Mouse (Mus musculus): ENCODE data around the gene Phf12. TPM values are rescaled to one million over a fixed set of nuclear protein-coding genes. Genes with fewer than 3 reads are reported as not detected.

The Phf12 gene
- polyA plus RNA-seq, 1 experiment = 47.4 TPM

DNA sequence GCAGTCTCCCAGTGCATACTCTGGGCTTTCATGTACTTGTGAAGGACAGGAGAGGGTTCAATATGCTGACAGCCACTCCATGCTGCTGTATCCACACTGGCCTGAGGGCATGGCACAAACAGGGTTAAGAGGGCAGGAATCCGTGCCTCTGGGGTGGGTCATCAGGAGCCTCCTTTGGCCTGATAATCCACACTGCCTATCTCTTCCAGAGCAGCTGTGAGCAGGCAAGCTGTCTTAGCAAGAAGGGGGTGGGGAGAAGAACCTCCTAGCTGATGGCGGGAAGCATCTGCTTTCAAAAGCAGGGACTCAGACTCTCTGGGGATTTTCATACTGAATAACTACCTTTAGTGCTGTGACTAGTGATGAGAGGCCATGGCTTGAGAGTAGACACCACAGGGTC, 83.4 kb downstream of the Phf12 start:
- H3K27ac ChIP-seq (ENCODE audit: insufficient read depth, low read length) = no peak overlapping the region
- TF ChIP-seq POLR2A (IDR thresholded peaks at IDR 0.05; ENCODE audit: low read depth, low read length) = no peak
- TF ChIP-seq CTCF (IDR thresholded peaks at IDR 0.05; ENCODE audit: borderline replicate concordance, insufficient read depth, low read length) = no peak
- H3K4me1 ChIP-seq (ENCODE audit: control insufficient read depth, insufficient read depth, low read length) = no peaks in the 10 kb centered on the region
- no peak overlapping the region for H3K4me3 ChIP-seq (ENCODE audit: insufficient read depth, low read length)

DNA sequence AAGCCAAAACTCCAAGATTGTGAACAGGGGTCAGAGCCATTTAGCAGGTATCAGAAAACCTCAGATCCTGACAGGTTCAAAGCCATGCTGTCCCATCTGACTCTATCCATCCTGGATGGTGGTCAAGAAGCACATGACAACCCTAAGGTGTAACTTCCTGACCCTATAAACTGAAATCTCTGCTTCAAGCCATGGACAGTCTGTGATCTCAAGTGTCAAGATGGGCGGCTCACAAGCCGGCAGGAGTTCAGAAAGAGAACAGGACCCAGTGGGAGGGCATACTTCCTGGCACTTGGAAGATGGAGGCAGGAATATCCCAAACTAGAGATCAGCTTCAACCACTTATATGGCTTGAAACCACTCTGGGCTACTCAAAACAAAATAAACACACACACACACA, 84.1 kb downstream of the Phf12 start:
- TF ChIP-seq POLR2A (IDR thresholded peaks at IDR 0.05; ENCODE audit: low read depth, low read length) (no peak), CTCF (IDR thresholded peaks at IDR 0.05; ENCODE audit: borderline replicate concordance, insufficient read depth, low read length) (no peak)
- no peak overlapping the region for H3K4me3 ChIP-seq (ENCODE audit: insufficient read depth, low read length)
- H3K4me1 ChIP-seq (ENCODE audit: control insufficient read depth, insufficient read depth, low read length) = no peaks in the 10 kb centered on the region
- H3K27ac ChIP-seq (ENCODE audit: insufficient read depth, low read length) = no peak overlapping the region

DNA sequence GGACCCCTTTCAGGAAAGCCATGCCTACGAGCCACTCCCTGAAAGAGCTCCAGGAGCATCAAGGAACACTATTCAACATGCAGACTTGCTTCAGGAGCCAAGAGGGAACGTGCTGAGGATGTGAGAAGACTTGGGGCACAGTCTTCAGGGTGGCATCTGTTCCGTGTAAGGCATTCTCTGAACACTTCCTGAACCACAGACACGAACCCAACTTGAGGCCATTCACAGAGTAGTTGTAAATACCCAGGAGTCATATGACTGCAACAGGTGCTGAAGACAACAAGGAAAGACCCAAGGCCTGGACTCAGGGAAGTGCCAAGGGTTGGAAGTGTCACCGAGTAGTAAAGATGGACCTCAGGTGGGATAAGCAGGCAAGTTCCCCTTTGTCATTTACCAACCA, 85.0 kb downstream of the Phf12 start:
- H3K27ac ChIP-seq (ENCODE audit: insufficient read depth, low read length) = no peak overlapping the region
- H3K4me1 ChIP-seq (ENCODE audit: control insufficient read depth, insufficient read depth, low read length) = no peaks in the 10 kb centered on the region
- no peak for TF ChIP-seq CTCF (IDR thresholded peaks at IDR 0.05; ENCODE audit: borderline replicate concordance, insufficient read depth, low read length)
- no peak for TF ChIP-seq POLR2A (IDR thresholded peaks at IDR 0.05; ENCODE audit: low read depth, low read length)
- H3K4me3 ChIP-seq (ENCODE audit: insufficient read depth, low read length) = no peak overlapping the region

DNA sequence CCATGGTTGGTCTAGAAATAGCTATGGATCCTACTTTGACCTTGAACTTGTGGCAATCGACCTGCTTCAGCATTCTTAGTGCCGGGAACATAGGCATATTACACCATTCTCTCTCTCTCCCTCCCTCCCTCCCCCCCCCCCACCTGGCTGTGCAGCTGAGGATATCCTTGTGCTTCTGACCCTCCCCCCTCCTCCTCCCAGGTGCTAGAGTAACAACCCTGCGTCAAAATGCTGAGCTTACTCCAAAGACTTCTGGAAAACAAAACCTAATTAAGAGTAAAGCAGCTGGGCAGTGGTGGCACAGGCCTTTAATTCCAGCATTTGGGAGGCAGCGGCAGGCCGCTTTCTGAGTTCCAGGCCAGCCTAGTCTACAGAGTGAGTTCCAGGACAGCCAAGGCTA, 86.6 kb downstream of the Phf12 start:
- Histone ChIP-seq H3K4me1 (ENCODE audit: control insufficient read depth, insufficient read depth, low read length) (no peaks in the 10 kb centered on the region), H3K27ac (ENCODE audit: insufficient read depth, low read length) (no peak overlapping the region)

DNA sequence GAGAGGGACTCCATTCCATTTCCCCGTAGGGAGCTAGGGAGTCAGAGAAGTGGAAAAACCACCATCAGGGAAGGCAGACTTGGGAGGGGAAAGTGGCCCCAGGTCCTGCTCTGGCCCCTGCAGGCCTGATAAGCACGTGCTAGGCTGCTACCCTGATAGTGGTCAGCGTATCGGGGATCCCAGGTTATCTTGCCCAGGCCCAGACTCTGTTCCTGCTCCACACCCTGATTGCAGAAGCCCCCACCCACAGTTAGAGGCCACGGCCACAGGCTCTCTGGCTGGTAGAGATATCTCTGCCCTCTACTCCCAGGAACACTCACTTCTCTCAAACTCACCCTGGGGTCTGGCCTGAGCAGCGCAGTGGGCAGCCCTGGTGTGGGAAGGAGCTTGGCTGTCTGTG, 87.1 kb downstream of the Phf12 start:
- Histone ChIP-seq H3K4me3 (ENCODE audit: insufficient read depth, low read length) (no peak overlapping the region), H3K27ac (ENCODE audit: insufficient read depth, low read length) (no peak overlapping the region), H3K4me1 (ENCODE audit: control insufficient read depth, insufficient read depth, low read length) (no peaks in the 10 kb centered on the region)
- no peak for TF ChIP-seq POLR2A (IDR thresholded peaks at IDR 0.05; ENCODE audit: low read depth, low read length)
- TF ChIP-seq CTCF (IDR thresholded peaks at IDR 0.05; ENCODE audit: borderline replicate concordance, insufficient read depth, low read length) = no peak

More for the DNA sequence above, 86.6 kb downstream of the Phf12 start:
- TF ChIP-seq POLR2A (IDR thresholded peaks at IDR 0.05; ENCODE audit: low read depth, low read length) (no peak), CTCF (IDR thresholded peaks at IDR 0.05; ENCODE audit: borderline replicate concordance, insufficient read depth, low read length) (no peak)
- H3K4me3 ChIP-seq (ENCODE audit: insufficient read depth, low read length) = no peak overlapping the region

DNA sequence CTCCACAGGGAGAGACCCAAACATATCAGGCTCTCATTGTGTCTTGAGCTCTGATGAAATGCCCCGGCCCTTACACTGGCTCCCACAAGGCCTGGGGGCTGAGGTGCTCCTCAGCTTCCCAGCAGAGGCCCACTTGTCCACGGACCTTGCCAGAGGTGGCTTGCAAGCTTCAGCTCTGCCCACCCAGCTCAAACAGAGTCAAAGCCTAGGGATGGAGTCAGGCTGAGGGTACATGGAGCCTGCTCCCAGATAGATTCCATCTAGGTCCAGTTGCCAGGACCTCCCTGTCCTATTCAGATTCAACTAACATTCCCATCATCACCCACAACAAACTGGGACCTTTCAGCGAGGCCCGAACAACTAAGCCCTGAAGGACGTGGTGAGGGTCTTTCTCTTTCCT, 89.4 kb downstream of the Phf12 start:
- Histone ChIP-seq H3K4me1 (ENCODE audit: control insufficient read depth, insufficient read depth, low read length) (no peaks in the 10 kb centered on the region), H3K4me3 (ENCODE audit: insufficient read depth, low read length) (no peak overlapping the region), H3K27ac (ENCODE audit: insufficient read depth, low read length) (no peak overlapping the region)
- TF ChIP-seq CTCF (IDR thresholded peaks at IDR 0.05; ENCODE audit: borderline replicate concordance, insufficient read depth, low read length) = no peak
- TF ChIP-seq POLR2A (IDR thresholded peaks at IDR 0.05; ENCODE audit: low read depth, low read length) = no peak

DNA sequence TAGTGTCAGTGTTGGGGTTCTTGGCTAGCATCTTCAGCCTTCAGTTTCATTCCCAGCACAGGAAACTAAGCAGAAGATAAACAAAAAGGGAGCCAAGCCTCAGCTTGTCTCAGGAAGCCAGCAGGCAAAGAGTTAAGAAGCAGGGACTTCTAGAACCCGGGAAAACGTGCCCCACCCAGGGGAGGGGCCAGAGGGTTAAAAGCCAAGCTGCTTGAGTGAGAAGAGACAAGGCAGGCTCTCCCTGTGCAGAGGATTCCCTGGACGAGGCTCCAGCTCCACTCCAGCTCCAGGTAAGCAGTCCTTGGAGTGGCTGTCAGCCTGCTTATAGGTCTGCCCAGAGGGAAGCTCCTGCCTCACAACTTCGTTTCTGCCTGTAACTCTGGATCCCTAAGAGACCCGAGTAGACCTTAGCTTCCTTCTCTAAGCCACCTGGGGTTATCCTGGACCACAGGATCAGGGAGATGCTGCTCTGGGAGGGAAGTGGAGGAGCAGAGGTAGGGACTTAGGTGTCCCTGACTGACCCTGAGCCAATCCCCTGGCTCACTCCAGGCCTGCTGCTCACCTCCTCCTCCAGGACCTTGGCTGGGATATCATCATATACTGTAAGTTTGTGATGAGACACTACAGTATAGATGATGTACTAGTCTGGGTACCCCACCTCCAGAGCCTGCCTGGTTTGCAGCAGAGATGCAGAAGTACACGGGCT, 90.0 kb downstream of the Phf12 start:
- no peak overlapping the region for H3K4me3 ChIP-seq (ENCODE audit: insufficient read depth, low read length)
- H3K4me1 ChIP-seq (ENCODE audit: control insufficient read depth, insufficient read depth, low read length) = no peaks in the 10 kb centered on the region
- H3K27ac ChIP-seq (ENCODE audit: insufficient read depth, low read length) = no peak overlapping the region
- TF ChIP-seq POLR2A (IDR thresholded peaks at IDR 0.05; ENCODE audit: low read depth, low read length) (no peak), CTCF (IDR thresholded peaks at IDR 0.05; ENCODE audit: borderline replicate concordance, insufficient read depth, low read length) (no peak)

DNA sequence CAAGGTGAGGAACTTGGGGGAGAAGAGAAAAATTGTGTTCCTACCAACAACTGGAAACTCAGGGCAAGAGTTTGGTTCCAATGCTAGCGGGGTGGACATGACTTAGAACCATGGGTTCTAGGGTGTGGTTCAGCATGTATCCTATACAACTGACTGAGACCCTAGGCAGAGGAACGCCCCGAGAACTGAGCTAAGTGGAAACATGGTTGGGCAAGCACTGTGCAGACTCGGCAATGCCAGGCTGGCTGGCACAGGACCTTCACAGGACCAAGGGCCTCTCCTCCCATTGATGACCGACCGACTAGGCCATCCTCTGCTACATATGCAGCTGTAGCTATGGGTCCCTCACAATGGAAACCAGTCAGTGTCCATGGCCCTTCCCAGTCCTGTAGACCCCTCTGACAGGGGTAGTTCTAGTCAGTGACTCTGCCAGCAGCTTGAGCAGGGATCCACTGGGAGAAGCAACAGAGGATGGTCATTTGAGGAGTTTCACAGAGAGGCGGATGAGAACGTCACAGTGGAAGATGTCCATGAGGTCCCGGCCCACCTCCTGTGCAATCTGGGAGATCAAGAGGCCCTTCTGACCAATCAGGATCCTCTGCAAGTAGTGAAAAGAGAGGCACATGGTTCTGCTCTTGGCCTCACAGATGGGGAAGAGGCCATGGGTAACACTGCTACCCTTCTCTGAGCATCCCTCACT, 91.2 kb downstream of the Phf12 start:
- H3K4me1 ChIP-seq (ENCODE audit: control insufficient read depth, insufficient read depth, low read length) = no peaks in the 10 kb centered on the region
- no peak overlapping the region for H3K27ac ChIP-seq (ENCODE audit: insufficient read depth, low read length)
- no peak overlapping the region for H3K4me3 ChIP-seq (ENCODE audit: insufficient read depth, low read length)
- TF ChIP-seq CTCF (IDR thresholded peaks at IDR 0.05; ENCODE audit: borderline replicate concordance, insufficient read depth, low read length) = no peak
- TF ChIP-seq POLR2A (IDR thresholded peaks at IDR 0.05; ENCODE audit: low read depth, low read length) = no peak

DNA sequence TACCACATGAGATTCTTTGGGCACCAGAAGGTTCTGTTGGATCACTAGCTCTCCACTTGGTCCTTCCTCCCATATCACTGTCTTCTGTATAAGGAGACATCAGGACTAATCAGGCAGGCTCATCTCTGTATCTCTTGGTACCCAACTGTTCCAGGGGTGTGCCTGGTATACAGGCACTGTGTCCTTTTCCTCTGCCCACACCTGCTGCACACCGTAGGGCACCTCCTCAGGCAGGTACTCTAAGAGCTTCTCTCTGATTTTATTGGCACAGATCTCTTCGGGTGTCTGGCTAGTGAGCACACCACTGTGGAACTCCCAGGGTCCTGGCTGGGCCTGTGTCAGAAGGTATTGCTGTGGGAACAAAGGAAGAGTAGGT, 91.7 kb downstream of the Phf12 start:
- TF ChIP-seq CTCF (IDR thresholded peaks at IDR 0.05; ENCODE audit: borderline replicate concordance, insufficient read depth, low read length) (no peak), POLR2A (IDR thresholded peaks at IDR 0.05; ENCODE audit: low read depth, low read length) (no peak)
- H3K4me1 ChIP-seq (ENCODE audit: control insufficient read depth, insufficient read depth, low read length) = peaks cover 4% of the 10 kb centered on the region; the same call in 1 of the 2 replicates
- H3K27ac ChIP-seq (ENCODE audit: insufficient read depth, low read length) = no peak overlapping the region

DNA sequence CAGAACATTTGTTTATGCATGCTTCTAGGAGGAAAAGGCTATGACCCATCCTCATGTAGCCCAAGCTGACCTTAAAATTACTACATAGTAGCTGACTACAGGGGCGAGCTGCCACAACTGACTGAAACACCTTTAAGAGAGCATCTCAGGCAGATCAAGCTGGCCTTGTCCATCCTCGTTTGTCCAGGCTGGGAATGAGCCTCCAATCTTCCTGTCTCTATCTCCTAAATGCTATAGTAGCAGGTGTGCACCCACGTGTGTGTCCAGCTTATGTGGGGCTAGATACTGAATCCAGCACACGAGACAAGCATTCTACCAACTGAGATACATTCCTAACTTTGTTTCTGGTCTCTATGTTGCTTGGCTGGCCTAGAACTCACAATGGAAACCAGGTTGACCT, 92.1 kb downstream of the Phf12 start:
- Histone ChIP-seq H3K4me3 (ENCODE audit: insufficient read depth, low read length) (no peak overlapping the region), H3K4me1 (ENCODE audit: control insufficient read depth, insufficient read depth, low read length) (peaks cover 4% of the 10 kb centered on the region; the same call in 1 of the 2 replicates), H3K27ac (ENCODE audit: insufficient read depth, low read length) (no peak overlapping the region)
- TF ChIP-seq POLR2A (IDR thresholded peaks at IDR 0.05; ENCODE audit: low read depth, low read length) (no peak), CTCF (IDR thresholded peaks at IDR 0.05; ENCODE audit: borderline replicate concordance, insufficient read depth, low read length) (no peak)

More for the DNA sequence above, 91.7 kb downstream of the Phf12 start:
- H3K4me3 ChIP-seq (ENCODE audit: insufficient read depth, low read length) = no peak overlapping the region

Other genes starting within 250 kb of the Phf12 start
- gene Myo18a, start 219.5 kb upstream of the Phf12 start, polyA plus RNA-seq (2011; ENCODE audit: insufficient read length, low read depth, missing spikeins) = 16.2 and 20.1 TPM in 2 replicates
- not detected in 2 replicates for gene Gm10277, start 195.0 kb upstream of the Phf12 start, polyA plus RNA-seq (2011; ENCODE audit: insufficient read length, low read depth, missing spikeins)
- not detected in 2 replicates for gene Pipox, start 88.7 kb upstream of the Phf12 start, polyA plus RNA-seq (2011; ENCODE audit: insufficient read length, low read depth, missing spikeins)
- gene Sez6, start 52.0 kb upstream of the Phf12 start, polyA plus RNA-seq (2011; ENCODE audit: insufficient read length, low read depth, missing spikeins) = not detected in 2 replicates
- gene Dhrs13, start 49.5 kb downstream of the Phf12 start, polyA plus RNA-seq (2011; ENCODE audit: insufficient read length, low read depth, missing spikeins) = 5.7 and 8.3 TPM in 2 replicates
- 70.0 and 71.3 TPM in 2 replicates for gene Flot2, start 55.2 kb downstream of the Phf12 start, polyA plus RNA-seq (2011; ENCODE audit: insufficient read length, low read depth, missing spikeins)
- gene Eral1, start 97.6 kb downstream of the Phf12 start, polyA plus RNA-seq (2011; ENCODE audit: insufficient read length, low read depth, missing spikeins) = 17.0 and 18.5 TPM in 2 replicates
- gene Fam222b, start 111.9 kb downstream of the Phf12 start, polyA plus RNA-seq (2011; ENCODE audit: insufficient read length, low read depth, missing spikeins) = 10.2 and 15.5 TPM in 2 replicates
- gene Traf4, start 182.8 kb downstream of the Phf12 start, polyA plus RNA-seq (2011; ENCODE audit: insufficient read length, low read depth, missing spikeins) = 40.5 and 45.1 TPM in 2 replicates
- gene Nek8, start 193.9 kb downstream of the Phf12 start, polyA plus RNA-seq (2011; ENCODE audit: insufficient read length, low read depth, missing spikeins) = 12.0 and 17.9 TPM in 2 replicates
- 13.6 and 15.3 TPM in 2 replicates for gene Tlcd1, start 194.0 kb downstream of the Phf12 start, polyA plus RNA-seq (2011; ENCODE audit: insufficient read length, low read depth, missing spikeins)
- gene Rpl23a, start 200.8 kb downstream of the Phf12 start, polyA plus RNA-seq (2011; ENCODE audit: insufficient read length, low read depth, missing spikeins) = 2,180 and 2,276 TPM in 2 replicates
- gene Rab34, start 205.7 kb downstream of the Phf12 start, polyA plus RNA-seq (2011; ENCODE audit: insufficient read length, low read depth, missing spikeins) = 112 and 127 TPM in 2 replicates
- gene Proca1, start 210.6 kb downstream of the Phf12 start, polyA plus RNA-seq (2011; ENCODE audit: insufficient read length, low read depth, missing spikeins) = 0.92 and 1.7 TPM in 2 replicates